Mouse (Mus musculus): Measurements from ENCODE around the gene Stat3. TPM values are rescaled to one million over a fixed set of nuclear protein-coding genes. Genes with fewer than 3 reads are reported as not detected.

The Stat3 gene
- polyA plus RNA-seq, 1 experiment from 2014 or later = 42.9 TPM

DNA sequence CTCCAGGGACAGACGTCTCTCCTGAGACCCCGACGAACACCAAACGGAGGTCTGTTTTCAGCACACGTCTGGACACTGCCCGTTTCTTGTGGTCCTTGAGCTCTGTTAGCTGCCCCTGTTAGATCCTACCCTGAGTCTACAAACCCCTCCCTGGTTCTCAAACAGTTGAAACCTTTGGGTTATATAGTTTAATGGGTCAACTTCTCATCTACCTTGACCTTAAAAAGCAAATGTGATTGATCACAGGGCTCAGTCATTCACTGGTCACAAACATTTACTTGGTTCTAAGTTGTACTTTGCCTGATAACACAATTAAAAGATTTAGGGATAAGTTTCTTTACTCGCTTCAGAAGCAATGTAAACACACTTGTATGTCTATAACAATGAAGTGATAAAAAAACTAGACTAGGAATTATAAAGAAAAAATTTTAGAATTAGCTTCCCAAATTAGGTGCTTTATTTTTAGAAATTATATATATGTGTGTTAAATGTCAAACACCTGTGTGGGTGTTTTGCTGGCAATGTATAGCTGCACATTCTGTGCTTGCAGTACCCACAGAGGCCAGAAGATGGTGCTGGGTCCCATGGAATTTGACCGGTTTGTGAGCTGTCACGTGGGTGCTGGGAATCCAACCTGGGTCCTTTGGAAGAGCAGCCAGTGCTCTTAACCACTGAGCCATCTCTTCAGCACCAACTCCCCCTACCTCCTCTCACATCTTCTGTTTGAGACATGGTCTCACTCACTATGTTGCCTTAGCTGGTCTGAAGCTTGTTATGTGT is 102.2 kb downstream of the Stat3 start:
- no peak for ATAC-seq (replicated peaks; ENCODE audit: low FRiP score, low TSS enrichment, low read depth)
- no peak overlapping the region for H3K4me2 ChIP-seq (ENCODE audit: low read length)
- H3K4me3 ChIP-seq (ENCODE audit: low read depth, low read length) = no peak overlapping the region
- H3K36me3 ChIP-seq (ENCODE audit: control insufficient read depth, insufficient read depth, low read length) = no peaks in the 10 kb centered on the region
- H3K27ac ChIP-seq (ENCODE audit: low read depth) = no peak overlapping the region
- H3K9ac ChIP-seq (ENCODE audit: low read length) = no peak overlapping the region
- H3K27me3 ChIP-seq (replicated peaks; ENCODE audit: control insufficient read depth, insufficient read depth, low read length) = no peaks in the 10 kb centered on the region
- no peak for DNase-seq (ENCODE audit: low spot score)
- peaks cover 4% of the 10 kb centered on the region; the same call in 1 of the 2 replicates for H3K9me3 ChIP-seq (ENCODE audit: control insufficient read depth, low read length)
- 66% methylated on average over 9 of the region's 9 CpGs for WGBS
- H3K4me1 ChIP-seq (replicated peaks; ENCODE audit: control insufficient read depth, insufficient read depth, low read length) = no peaks in the 10 kb centered on the region

Other genes with a start within 250 kb of the Stat3 start
- gene Zfp385c, start 247.1 kb downstream of the Stat3 start, polyA plus RNA-seq (2014; fragmentation: Nextera tagmentation; extraction: Ambion mirVana) = 0.26 TPM in 1 of 2 replicates, not detected in the other
- gene Dhx58, start 235.3 kb downstream of the Stat3 start, polyA plus RNA-seq (2014; fragmentation: Nextera tagmentation; extraction: Ambion mirVana) = 2.2 and 2.4 TPM in 2 replicates
- 55.5 and 60.0 TPM in 2 replicates for gene Kat2a, start 227.1 kb downstream of the Stat3 start, polyA plus RNA-seq (2014; fragmentation: Nextera tagmentation; extraction: Ambion mirVana)
- gene Hspb9, start 225.7 kb downstream of the Stat3 start, polyA plus RNA-seq (2014; fragmentation: Nextera tagmentation; extraction: Ambion mirVana) = 0.78 and 0.96 TPM in 2 replicates
- gene Rab5c, start 201.3 kb downstream of the Stat3 start, polyA plus RNA-seq (2014; fragmentation: Nextera tagmentation; extraction: Ambion mirVana) = 61.2 and 63.0 TPM in 2 replicates
- 0.27 and 0.41 TPM in 2 replicates for gene Kcnh4, start 179.6 kb downstream of the Stat3 start, polyA plus RNA-seq (2014; fragmentation: Nextera tagmentation; extraction: Ambion mirVana)
- not detected in 2 replicates for gene Hcrt, start 176.6 kb downstream of the Stat3 start, polyA plus RNA-seq (2014; fragmentation: Nextera tagmentation; extraction: Ambion mirVana)
- 3.5 and 3.6 TPM in 2 replicates for gene Ghdc, start 168.6 kb downstream of the Stat3 start, polyA plus RNA-seq (2014; fragmentation: Nextera tagmentation; extraction: Ambion mirVana)
- gene Stat5b, start 88.8 kb downstream of the Stat3 start, polyA plus RNA-seq (2014; fragmentation: Nextera tagmentation; extraction: Ambion mirVana) = 27.0 and 27.8 TPM in 2 replicates
- 5.3 and 5.5 TPM in 2 replicates for gene Stat5a, start 80.2 kb downstream of the Stat3 start, polyA plus RNA-seq (2014; fragmentation: Nextera tagmentation; extraction: Ambion mirVana)
- gene Cavin1, start 31.3 kb upstream of the Stat3 start, polyA plus RNA-seq (2014; fragmentation: Nextera tagmentation; extraction: Ambion mirVana) = 99.3 and 102 TPM in 2 replicates
- gene Atp6v0a1, start 69.9 kb upstream of the Stat3 start, polyA plus RNA-seq (2014; fragmentation: Nextera tagmentation; extraction: Ambion mirVana) = 30.6 and 32.5 TPM in 2 replicates
- gene Naglu, start 130.5 kb upstream of the Stat3 start, polyA plus RNA-seq (2014; fragmentation: Nextera tagmentation; extraction: Ambion mirVana) = 11.5 and 12.7 TPM in 2 replicates
- gene Hsd17b1, start 138.9 kb upstream of the Stat3 start, polyA plus RNA-seq (2014; fragmentation: Nextera tagmentation; extraction: Ambion mirVana) = not detected in 2 replicates
- gene Coasy, start 143.0 kb upstream of the Stat3 start, polyA plus RNA-seq (2014; fragmentation: Nextera tagmentation; extraction: Ambion mirVana) = 39.7 and 45.5 TPM in 2 replicates
- gene Mlx, start 147.7 kb upstream of the Stat3 start, polyA plus RNA-seq (2014; fragmentation: Nextera tagmentation; extraction: Ambion mirVana) = 43.6 and 48.0 TPM in 2 replicates
- 29.1 and 38.1 TPM in 2 replicates for gene Psmc3ip, start 155.9 kb upstream of the Stat3 start, polyA plus RNA-seq (2014; fragmentation: Nextera tagmentation; extraction: Ambion mirVana)
- 7.2 and 8.0 TPM in 2 replicates for gene Retreg3, start 180.4 kb upstream of the Stat3 start, polyA plus RNA-seq (2014; fragmentation: Nextera tagmentation; extraction: Ambion mirVana)
- 71.2 and 73.8 TPM in 2 replicates for gene Tubg1, start 180.4 kb upstream of the Stat3 start, polyA plus RNA-seq (2014; fragmentation: Nextera tagmentation; extraction: Ambion mirVana)
- gene Tubg2, start 216.4 kb upstream of the Stat3 start, polyA plus RNA-seq (2014; fragmentation: Nextera tagmentation; extraction: Ambion mirVana) = 5.8 and 7.4 TPM in 2 replicates
- gene Cntnap1, start 231.0 kb upstream of the Stat3 start, polyA plus RNA-seq (2014; fragmentation: Nextera tagmentation; extraction: Ambion mirVana) = 1.2 and 1.4 TPM in 2 replicates
- 12.8 and 13.8 TPM in 2 replicates for gene Plekhh3, start 231.8 kb upstream of the Stat3 start, polyA plus RNA-seq (2014; fragmentation: Nextera tagmentation; extraction: Ambion mirVana)
- gene Ccr10, start 235.9 kb upstream of the Stat3 start, polyA plus RNA-seq (2014; fragmentation: Nextera tagmentation; extraction: Ambion mirVana) = 0.23 TPM in 1 of 2 replicates, not detected in the other